Mouse (Mus musculus): ENCODE data around the gene Olfr533.
"Not testable (repeated sequence)": the region's sequence is repeated elsewhere in the genome, so short reads cannot be mapped to it uniquely, and the experiment has no call there.

Olfr533 gene

DNA sequence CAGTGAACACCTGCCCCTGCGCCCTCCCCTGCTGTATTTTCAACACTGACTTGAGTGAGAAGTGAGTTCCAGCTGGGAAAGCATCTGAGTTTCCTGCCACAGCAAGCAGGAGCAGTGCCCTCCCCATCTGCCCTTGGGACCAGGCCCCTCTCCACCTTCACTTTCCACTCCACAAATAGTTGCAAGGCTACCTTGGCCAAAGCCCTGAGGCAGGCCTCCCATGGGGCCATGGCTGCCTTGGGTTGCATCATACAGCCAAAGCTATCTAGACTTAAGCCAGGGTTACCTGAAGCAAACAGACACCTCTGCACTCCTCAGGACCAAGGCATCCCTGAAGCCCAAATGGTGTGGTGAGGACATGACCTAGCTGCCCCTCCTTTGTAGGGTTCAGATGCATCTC, at the start of gene Olfr533:
Gene Olfr533, plus strand, starts transcription at position 301 of the 400 bp plus-strand sequence.
- not testable (repeated sequence) for DNase-seq (ENCODE audit: low read depth in 2 of 2, low spot score in 2 of 2)

DNA sequence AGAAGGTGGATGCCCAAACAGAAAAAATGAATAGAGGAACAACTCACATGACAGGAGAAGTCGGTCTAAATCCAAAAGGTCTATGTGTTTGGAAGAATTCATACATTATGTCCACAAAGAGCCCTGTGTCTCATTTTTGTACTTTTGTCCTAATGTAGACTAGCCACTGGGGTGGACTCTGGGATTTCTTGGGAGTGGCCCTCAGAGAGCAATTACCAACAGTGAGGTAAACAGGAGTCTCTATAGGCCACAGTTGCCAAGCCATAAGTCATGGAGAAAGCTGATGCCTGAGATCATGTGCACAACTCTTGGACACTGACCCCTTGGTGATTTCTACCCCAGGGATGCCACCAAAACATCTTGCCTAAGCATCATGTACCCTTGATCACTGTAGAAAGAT, 41.6 kb upstream of the Olfr533 start, which contains the start of gene Olfr532:
Gene Olfr532, minus strand, starts transcription at position 101 of the 400 bp plus-strand sequence.
- no peak for DNase-seq (ENCODE audit: low read depth in 2 of 2, low spot score in 2 of 2)

DNA sequence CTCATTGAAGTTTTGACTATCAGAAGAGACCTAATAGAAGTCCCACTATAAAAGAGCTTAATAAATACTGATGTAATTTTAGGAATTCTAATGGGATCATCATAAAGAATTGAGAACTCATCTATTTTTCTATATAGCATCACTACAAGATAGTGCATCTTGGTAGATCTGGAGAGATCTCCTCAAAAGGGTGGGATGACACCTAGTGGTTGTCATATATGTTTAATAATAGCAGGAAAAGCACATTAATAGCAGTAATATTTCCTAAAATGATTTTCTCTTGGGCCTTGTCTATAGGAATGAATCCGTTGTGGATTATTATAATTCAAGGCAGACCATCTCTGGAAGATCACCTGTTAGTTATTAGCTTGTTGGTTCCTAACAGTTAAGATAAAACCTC, 20.0 kb upstream of the Olfr533 start:
- DNase-seq (ENCODE audit: low read depth in 2 of 2, low spot score in 2 of 2), result no peak

DNA sequence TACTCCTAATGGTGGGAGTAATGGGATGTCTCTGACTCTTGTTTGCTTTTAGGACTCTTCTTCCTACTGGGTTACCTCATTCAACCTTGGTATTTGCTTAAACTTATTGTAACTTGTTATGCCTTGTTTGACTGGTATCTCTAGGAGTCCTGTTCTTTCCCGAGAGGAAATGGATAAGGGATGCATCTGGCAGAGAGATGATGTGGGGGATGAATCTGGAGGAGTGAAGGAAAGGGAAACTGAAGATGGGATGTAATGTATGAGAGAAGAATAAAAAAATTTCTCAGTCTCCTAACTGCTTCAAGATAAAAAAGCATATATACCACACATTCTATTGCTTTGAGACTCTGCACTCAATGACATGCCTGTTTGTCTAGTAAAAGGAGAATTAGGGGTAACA, 14.7 kb downstream of the Olfr533 start:
- no peak for DNase-seq (ENCODE audit: low read depth in 2 of 2, low spot score in 2 of 2)

DNA sequence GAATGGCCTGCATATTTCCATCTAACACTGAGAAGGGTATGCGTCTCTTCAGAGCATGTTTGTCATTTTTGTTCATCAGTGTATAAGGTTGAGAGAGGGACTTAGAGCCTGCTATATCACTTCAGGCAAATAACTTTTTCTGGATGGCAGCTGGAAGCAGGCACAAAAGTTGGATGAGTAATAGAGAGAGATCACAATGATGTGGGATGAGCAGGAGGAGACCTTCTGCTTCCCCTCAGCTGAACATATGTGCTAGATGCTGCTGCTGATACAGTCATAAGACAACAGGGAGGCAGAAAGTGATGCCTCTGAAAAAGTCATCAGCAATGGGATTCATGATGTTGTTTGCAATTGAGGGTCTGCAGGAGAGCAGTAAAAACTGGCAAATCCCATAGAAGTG, 15.6 kb downstream of the Olfr533 start:
- DNase-seq (ENCODE audit: low read depth in 2 of 2, low spot score in 2 of 2), result no peak

DNA sequence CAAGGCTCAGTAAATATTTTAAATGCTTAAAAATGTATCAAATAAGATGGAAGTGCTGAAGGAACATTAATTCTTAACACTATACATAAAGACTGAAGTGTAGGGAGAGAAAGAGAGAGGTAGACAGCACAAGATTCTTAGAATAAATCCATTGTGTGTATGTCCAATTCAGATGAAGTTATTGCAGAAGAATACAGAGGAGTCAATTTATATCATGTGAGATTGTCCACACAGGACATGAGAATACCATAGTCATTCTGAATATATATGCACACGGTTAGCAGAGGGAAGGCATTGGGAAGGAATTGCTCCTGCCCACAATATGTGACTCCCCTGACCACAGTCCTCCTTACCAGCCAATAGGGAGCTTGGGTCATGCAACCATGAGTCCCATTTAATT, 20.7 kb downstream of the Olfr533 start, which contains the start of gene Olfr535:
Gene Olfr535, plus strand, starts transcription at position 301 of the 400 bp plus-strand sequence.
- DNase-seq (ENCODE audit: low read depth in 2 of 2, low spot score in 2 of 2), result no peak

DNA sequence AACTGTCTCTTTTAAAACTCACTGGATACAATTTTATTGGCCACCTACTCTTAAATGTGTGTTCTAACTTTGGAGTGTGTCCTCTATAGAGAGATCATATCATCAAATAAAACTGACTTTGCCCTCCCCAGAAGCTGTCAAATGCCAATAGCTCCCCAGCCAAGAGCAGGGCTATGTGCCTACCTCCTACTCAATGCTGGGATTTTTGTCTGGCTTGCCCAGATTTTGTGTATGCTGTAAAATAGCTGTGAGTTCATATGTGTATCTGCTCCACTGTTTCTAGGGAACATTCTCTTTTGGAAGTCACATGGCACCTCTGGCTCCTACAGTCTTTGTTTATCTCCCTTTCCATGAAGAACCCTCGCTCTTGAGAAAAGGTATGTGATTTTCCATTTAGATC, 25.8 kb downstream of the Olfr533 start:
- no peak for DNase-seq (ENCODE audit: low read depth in 2 of 2, low spot score in 2 of 2)

DNA sequence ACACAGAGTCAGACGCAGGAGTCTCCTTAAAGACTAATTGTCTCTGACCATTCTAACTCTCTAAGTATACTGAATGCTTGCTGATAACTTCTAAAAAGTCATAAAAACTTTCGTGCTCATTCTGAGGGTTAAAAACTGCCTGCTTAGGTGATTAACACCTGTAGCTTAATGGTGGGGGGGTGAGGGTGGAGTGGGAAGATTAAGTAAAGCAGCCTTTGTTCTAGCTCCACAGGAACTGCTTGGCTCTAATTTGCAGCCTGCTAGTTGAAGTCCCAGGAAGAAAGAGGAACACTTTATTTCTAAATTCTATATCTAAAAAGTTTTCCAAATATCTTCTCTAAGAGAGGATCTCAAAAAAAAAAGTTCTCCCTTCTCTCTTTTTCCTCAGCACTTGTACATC, 31.1 kb downstream of the Olfr533 start:
- no peak for DNase-seq (ENCODE audit: low read depth in 2 of 2, low spot score in 2 of 2)

DNA sequence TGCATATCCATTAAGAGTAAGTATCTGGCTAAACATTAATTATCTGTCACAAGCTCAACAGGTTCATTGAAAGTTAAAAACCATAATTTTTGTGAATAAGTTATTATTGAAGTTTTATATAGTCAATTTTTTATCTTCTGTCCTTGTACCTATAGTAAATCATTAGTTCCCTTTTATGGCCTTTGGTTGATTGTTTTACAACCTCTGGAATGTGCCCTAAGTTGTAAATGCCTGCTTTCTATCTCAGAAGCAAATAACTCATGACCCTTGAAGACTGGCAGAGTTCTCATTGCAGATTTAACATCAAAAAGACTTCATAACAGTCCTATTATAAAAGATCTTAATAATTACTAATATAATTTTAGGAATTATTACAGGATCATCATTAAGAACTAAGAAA, 31.5 kb downstream of the Olfr533 start:
- no peak for DNase-seq (ENCODE audit: low read depth in 2 of 2, low spot score in 2 of 2)

DNA sequence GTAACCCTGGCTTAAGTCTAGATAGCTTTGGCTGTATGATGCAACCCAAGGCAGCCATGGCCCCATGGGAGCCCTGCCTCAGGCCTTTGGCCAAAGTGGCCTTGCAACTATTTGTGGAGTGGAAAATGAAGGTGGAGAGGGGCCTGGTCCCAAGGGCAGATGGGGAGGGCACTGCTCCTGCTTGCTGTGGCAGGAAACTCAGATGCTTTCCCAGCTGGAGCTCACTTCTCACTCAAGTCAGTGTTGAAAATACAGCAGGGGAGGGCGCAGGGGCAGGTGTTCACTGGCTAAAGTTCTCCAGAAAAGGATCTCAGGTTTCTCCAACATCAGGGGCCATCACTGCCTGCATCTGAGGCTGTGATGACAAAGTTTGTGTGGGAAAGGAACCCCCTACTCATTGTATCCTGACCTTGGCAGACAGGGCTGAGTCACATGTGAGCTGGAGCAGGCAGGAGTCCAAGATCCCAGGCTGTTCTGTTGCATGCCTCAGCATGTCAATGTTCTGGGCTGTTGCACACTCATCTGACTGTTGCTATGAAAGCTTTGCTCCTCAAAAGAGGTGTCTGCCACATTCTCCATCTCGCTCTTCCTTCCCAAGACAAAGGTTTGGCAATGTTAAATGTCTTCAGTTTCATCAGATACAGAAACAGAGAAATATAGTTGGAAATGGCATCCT, 44.3 kb downstream of the Olfr533 start, which contains the start of gene Olfr536:
Gene Olfr536, minus strand, starts transcription at position 51 of the 676 bp plus-strand sequence.
- not testable (repeated sequence) for DNase-seq (ENCODE audit: low read depth in 2 of 2, low spot score in 2 of 2)
